Mouse (Mus musculus): ENCODE results near the gene Rad54l.

Gene Rad54l

GRCm38 (mm10) chr4:116140801-116141574 lies 17.5 kb upstream of the Rad54l start:
- DNase-seq = no peak

- no peak for DNase-seq
These were observed 14.0 kb upstream of the Rad54l start for GRCm38 (mm10) chr4:116137421-116137996.

GRCm38 (mm10) chr4:116134990-116135389 lies 11.5 kb upstream of the Rad54l start:
- DNase-seq = peak; percentile 74

- no peak for DNase-seq
These were observed 9.6 kb upstream of the Rad54l start for GRCm38 (mm10) chr4:116133126-116133525.

DNA sequence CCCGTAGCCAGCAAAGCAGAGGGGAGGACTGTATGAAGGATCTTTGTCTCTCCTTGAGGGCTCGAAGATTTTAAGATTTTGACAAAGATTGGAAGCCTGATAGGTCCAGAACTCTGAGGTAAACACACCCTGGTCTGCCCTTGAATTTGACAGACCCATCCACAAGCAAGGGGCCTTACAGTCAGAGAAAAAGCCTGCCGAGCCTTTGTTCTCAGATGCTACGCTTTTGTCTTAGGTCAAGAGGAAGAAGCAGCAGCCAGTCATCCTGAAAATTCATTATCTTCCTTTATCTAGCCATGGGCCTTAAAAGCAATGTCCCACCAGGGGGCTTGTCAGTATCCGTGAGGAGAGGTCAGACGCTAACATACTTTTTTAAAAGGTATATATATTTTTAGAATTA lies 4.5 kb upstream of the Rad54l start:
- no peak for DNase-seq

DNA sequence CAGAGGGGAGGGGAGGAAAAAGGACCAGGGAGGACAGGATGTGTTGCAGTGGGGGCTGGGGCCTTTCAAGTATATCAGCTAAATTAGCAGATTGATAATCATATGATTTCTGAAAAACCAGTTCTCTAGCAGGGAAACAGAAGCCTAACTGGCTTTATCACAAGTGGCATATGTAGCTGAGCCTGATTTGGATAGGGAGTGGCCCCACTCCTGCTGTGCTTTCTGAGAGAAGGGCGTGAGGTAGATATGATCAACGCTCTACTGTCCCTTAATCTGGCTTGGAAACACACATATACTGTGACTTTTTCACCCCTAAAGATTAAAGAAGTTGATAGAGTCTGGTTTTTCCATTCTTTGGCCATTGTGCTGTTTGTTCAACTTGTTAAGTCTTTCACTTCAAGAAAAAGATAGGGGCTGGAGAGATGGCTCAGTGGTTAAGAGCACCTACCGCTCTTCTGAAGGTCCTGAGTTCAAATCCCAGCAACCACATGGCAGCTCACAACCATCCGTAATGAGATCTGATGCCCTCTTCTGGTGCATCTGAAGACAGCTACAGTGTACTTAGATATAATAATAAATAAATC lies 2.4 kb upstream of the Rad54l start:
- no peak for DNase-seq

DNA sequence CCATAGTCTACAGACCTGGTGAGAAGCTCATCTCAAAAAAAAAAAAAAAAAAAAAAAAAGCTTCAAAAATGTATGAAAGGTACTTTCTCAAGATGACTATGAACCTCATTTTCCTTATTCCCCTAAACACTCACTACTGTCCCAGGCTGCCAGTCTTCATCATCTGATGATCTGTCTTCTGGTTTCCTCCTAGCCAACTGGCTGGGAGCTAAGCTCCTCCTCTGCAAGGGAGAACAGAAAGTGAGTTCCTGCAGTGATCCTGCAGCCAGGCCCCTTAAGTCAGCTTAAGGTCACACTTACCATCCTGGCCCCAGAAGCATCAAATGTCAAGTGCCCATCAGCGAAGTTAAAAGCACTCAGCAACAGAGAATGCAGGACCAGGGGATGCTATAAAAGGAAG lies 728 bp downstream of the Rad54l start:
- DNase-seq = no peak

- DNase-seq = peak; percentile 86
These were observed 12.0 kb downstream of the Rad54l start for GRCm38 (mm10) chr4:116111486-116111885.

DNA sequence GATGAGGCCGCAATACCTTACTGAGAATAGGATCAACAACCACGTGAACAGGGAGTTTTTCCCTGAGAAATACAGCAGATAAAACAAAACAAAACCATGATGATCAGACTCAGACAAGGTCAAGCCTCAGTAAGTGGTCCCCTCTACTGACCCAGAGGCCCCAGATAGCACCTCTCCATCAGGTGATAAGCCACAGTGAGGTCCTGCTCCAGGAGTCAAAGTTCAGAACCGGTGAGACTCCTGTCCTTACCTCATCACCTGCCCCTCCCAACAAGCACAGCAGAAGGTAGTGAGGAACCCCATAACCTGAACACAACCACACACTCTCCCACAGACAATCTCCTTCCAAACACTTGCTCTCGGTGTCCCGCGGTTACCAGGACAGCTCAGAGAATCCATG lies 12.8 kb downstream of the Rad54l start:
- no peak for DNase-seq

GRCm38 (mm10) chr4:116105278-116105677 lies 18.2 kb downstream of the Rad54l start:
- DNase-seq = no peak

- no peak for DNase-seq
These were observed 22.5 kb downstream of the Rad54l start for GRCm38 (mm10) chr4:116100959-116101358.

DNA sequence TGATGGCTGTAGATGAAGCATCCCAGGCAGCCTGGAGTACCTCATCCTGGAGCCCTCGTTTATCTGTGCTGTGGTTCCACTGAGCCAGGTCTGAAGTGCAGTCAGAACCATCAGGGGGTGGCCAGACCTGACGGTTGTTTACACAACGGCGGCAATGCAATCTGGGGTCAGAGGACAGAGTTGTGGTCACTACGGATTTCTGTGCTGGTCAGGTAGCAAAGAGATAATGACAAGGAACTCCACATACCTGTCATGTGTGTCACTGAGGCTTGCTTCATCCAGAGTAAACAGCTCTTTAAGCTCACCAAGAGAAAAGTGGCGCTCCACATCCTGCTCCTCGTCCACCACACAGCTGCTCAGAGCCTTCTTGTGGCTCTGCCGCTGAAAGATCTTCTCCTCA lies 26.3 kb downstream of the Rad54l start:
- no peak for DNase-seq

- no peak for DNase-seq
These were observed 27.2 kb downstream of the Rad54l start for GRCm38 (mm10) chr4:116096291-116096690.

DNA sequence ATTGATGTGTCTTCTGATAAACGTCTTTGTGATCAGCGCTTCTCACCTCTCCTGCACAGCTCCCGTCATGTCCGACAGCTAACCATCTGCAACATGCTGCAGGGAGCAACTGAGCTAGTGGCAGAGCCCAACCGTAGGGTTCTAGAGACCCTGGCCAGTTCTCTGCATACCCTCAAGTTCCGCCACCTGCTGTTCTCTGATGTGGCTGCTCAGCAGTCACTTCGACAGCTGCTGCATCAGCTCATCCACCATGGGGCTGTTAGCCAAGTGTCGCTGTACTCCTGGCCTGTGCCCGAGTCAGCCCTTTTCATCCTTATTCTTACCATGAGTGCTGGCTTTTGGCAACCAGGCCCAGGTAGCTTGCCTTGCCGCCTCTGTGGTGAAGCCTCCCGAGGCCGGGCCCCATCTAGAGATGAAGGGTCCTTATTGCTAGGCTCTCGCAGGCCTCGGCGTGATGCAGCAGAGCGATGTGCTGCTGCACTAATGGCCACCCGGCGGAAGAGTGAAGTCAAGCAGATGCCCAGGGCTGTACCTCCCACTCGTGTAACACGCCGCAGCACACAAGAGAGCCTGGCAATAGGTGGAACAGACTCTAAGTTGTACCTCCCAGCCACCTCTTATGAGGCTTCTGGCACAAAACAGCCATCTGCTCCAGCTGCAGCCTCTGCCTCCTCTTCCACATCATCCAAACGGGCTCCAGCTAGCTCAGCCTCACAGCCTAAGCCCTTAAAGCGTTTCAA lies 34.8 kb downstream of the Rad54l start:
- DNase-seq = no peak

DNA sequence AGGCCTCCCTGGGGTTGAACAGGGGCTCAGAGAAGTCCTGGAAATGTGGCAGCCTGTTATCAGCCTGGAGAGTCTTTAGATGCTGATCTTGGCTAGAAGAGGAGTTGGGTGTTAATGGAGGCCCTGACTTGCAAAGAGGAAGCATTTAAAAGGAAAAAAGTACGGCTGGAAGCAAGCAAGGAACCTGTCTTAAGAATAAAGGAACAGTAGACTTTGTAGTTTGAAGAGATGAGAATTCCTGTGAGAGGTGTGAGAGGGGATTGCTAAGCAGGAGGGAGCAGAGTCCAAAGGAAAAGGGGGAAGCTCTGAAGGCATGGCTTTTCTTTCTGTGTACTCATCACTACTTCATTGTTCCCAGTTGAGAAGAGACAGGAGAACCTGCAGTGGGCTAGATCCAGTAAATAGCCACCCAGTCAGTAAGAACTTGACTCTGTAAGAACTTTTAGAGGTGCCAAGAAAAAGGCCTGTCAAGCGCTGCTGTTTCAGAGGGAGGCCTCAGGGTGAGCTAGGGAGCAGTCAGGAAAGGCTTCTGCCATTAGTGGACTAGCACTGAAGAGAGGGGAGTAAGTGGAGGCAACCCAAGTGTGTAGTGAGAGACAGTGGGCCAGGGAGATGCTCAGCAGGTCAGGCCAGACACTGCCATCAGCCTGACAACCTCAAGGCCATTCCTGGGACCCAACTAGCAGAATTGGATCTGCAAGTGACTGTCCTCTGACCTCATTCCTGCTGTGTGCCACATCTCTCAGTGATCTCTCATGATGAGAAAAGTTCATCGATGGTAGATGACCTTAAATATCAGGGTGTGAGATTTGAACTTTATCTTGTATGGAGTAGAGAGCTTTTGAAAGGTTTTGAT lies 46.0 kb downstream of the Rad54l start:
- no peak for DNase-seq

DNA sequence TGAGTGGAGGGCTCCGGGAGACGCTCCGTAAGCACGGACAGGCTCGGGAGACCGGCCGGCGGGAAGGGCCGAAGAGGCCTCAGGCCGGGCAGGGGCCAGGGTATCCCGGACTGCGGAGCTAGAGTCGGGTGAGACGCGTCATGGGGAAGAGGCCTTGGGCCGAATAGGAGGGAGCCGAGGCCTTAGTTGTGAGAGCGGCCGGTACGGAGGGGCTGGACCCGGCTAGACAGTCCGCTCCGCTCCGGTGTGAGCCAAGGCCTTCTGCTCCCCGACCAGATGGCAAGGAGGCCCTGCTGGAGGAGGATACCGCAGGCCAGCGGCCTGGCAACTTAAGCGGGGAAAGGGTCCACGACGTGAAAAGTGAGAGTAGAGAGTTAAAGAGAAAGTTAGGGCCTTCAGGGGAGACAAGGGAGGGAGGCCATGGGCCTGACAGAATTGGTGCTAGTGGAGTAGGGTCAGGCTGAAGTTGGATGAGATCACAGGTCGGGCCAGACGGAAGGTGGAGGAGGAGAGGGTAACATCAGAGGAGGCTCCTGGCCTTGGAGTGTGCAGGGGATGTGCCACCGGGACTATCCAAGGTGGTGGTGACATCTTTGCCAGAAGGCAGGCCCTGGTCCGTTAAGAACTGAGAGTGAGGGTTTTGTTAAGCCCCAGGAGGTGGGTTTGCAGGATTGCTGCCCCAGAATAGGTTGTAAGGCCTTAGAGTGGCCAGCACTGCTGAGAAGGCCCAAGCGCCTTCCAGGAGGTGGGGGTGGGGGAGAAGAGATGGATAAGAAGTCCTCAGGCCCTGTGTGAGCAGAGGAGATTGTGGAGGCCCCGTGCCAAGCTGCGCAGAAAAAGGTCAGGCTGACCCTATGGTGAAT lies 46.9 kb downstream of the Rad54l start:
- peak; percentile 53 for DNase-seq

- no peak for DNase-seq
These were observed 47.7 kb downstream of the Rad54l start for GRCm38 (mm10) chr4:116075631-116076368.

DNA sequence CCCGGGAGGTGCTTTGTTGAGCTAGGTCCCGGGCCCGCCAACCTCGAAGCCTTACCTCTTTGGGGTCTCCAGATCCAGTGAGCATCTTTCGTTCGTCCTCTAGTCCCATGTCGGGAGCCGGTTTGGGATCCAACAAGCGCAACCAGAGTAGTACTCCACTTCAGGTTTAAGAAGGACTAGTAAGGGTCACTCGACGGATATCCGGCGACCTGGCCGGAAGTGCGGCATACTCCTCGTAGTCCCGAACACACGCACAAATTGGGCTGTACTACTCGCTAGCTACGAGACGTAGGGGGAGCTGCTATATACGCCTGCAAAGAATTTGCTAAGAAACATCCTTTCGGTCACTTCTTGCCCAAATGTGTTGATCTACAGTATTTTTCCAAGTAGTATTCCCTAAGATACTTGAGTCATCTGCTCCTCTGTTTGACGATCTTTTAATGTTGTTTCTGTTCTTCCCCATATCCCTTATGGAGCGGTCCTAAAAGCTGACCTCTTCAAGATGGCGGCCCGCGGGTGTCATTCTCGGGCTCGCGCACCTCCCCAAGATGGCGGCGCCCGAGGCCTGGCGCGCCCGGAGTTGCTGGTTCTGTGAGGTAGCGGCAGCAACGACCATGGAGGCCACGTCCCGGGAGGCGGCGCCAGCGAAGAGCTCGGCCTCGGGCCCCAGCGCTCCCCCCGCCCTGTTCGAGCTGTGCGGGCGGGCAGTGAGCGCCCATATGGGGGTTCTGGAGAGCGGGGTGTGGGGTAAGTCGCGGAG lies 48.4 kb downstream of the Rad54l start, which contains the start of the genes Uqcrh and Lrrc41:
Uqcrh (minus strand) TSS at position 211 of the 760 bp plus-strand sequence.
Lrrc41 (plus strand) TSS at position 409 of the 760 bp plus-strand sequence.
- peak; percentile 98 for DNase-seq

DNA sequence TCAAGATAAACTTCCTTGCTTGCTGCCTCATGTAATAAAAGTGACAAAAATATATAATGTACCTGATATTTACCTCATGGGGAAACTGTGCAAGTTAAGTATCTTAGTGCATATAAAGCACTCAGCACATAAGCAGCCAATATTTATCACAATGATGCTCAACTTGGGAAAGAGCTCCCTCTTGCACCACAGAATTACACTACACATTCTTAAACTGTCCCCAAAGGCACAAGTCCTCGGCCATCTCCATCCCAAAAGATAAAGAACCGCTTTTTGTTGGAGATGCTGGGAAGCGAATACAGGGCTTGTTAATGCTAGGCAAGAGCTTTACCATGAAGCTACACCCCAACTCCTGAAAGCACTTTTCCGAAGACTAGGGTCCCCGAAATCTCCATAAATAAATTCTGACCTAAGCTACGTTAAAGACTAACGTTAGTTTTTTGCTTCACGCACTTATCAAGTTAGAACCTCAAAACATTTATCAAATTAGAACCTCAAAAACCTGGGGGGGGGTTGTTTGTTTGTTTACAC lies 49.3 kb downstream of the Rad54l start:
- DNase-seq = peak; percentile 49

DNA sequence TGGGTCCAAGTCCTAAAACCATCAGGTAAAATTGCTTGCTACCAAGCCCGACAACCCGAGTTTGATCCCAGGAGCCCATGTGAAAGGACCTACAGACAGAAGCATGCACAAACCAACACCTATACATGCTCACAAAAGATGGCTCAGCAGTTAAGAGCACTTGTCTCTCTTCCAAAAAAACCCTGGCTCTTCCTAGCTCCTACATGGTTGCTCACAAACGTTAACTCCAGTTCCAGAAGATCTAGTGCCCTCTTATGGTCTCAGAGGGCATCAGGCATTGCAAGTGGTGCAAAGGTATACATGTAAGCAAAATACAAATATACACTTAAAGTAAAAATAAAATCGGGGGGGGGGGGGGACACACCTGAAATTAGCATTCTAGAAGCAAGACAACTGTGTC lies 50.3 kb downstream of the Rad54l start:
- DNase-seq = peak; percentile 43

Data from retina, postnatal 1 day (tissue).